Mouse (Mus musculus) hematopoietic stem cell, adult 5-6 weeks (primary cell): ENCODE data around the gene Ap1m2. TPM values are rescaled to one million over a fixed set of nuclear protein-coding genes. Genes with fewer than 3 reads are reported as not detected.
"Not testable (repeated sequence)": the region's sequence is repeated elsewhere in the genome, so short reads cannot be mapped to it uniquely, and the experiment has no call there.

Experiments
- ATAC-seq, 2 experiments: fragments of 125-278 bp in 1 of 2; replicated peaks in 1 of 2; 2 replicates each; pipeline ENCODE4 v1.8.0; 2016 to 2017; ENCODE audit warnings: inconsistent platforms in 2 of 2, mild to moderate bottlenecking in 2 of 2, moderate number of reproducible peaks in 2 of 2, low read depth in 1 of 2, moderate TSS enrichment in 1 of 2; ENCODE audit not compliant: low FRiP score in 2 of 2, poor library complexity in 2 of 2, severe bottlenecking in 2 of 2, insufficient read depth in 1 of 2, low TSS enrichment in 1 of 2
- total RNA-seq: library from RNA; stranded (forward); fragments of 172-1452, 232-1000 nt; gene quantifications from 2 replicates; pipeline ENCODE4 v1.2.3, GENCODE M21; 2017

Ap1m2 gene
- total RNA-seq, 1 experiment from 2014 or later = not detected

DNA sequence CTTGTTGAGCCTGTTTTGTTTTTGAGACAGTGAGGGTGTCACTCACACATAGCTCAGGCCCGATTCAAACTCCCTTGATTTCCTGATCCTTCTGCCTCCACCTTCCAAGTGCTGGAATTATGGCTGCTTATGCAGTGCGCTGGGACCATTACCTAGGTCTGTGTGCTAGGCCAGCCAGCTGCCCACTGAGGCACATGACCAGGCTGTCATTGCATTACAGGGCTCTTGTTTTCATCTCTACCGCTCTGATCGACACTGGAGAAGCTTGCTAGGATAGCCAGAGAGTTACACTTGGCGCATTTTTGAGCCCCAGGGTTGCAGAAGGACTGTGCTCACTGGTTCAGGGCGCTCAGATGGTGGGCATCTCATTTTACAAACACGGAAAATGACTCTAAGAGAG is 442 bp downstream of the Ap1m2 start:
- ATAC-seq = no peak

DNA sequence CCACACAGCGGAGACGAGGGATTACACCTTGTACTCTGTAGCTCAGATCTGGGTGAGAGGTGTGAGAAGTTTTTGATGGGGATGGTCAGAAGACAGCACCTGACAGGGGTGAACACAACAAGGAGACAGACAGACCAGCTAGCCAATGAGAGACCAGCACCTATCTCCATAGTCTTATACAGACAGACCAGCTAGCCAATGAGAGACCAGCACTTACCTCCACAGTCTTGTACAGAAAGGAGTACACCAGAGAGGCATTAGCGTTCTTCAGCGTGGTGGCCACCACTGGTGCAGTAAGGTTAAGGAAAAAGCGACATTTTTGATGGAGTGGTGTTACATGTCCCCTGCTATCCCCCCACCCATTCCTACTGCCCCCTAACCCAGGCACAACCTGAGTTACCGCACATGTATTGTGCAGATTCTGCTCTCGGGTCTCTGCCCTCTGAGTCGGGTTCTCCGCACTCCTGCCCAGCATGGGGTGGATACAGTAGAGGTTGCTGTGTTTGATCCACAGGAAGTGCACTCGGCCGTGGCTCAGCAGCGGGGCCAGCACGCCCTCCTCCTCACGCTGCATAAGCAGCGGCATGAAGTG is 2.9 kb downstream of the Ap1m2 start:
- peak; percentile 80 to 85 for ATAC-seq

DNA sequence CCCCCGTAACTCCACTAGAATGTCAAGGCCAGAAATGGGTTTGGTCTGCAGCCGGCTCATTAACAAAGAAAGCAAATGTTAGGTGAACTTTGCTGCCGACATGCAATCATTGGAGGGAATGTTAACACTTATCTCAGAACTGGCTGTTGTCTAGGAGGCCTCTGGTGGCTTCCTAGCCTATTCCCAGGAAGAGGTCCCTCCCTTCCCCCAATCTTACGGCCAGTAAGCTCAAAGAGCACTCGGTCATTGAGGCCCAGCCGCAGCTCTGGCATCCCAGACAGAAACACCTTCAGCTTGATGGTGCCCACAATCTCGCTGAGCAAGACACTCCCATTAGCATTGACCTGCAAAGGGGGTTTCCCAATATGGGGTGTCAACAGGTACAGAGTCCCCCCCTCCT is 7.1 kb downstream of the Ap1m2 start:
- ATAC-seq = no peak

DNA sequence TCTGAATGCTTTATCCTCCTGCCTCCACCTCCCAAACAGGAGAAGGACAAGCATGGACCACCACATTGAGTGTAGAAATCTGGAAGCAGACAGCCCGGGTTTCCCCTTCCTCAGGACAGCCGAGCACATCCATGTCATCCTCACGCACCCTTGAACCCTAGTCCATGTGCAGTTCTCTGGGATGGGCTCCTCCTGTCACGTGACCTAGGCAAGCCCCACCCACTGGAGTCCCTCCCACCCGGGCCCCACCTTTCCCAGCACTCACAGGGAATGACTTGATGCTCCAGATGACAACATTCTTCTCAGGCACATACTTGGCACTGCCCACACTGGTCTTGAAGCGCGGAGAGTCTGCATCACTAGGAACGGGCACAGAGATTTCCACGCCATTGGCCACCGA is 13.1 kb downstream of the Ap1m2 start:
- ATAC-seq = no peak

DNA sequence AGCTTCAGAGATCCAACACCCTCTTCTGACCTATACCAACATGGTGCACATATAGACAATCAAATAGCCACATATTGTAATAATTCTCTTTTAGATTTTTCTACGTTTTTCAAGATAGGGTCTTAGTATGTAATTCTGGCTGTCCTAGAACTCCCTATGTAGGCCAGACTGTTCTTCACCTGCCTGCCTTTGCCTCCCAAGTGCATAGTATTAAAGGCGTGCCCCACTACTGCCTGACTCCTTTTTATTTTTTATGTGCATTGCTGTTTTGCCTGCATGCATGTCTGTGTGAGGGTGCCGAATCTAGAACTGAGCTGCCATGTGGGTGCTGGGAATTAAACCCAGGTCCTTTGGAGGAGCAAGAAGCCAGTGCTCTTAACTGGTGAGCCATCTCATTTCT is 19.9 kb downstream of the Ap1m2 start:
- no peak for ATAC-seq

DNA sequence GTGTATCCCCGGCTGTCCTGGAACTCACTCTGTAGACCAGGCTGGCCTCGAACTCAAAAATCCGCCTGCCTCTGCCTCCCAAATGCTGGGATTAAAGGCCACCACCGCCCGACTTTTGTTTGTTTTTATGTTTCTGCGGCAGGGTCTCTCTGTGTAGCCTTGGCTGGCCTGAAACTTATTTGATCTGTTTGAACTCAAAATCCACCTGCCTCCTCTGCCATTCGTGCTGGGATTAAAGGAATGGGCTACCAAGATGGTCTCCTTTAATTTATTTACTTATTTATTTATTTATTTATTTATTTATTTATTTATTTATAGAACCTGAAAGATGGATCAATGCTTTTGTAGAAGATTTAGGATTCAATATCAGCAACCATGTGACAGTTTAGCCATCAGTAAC is 20.3 kb downstream of the Ap1m2 start:
- ATAC-seq = not testable (repeated sequence)

DNA sequence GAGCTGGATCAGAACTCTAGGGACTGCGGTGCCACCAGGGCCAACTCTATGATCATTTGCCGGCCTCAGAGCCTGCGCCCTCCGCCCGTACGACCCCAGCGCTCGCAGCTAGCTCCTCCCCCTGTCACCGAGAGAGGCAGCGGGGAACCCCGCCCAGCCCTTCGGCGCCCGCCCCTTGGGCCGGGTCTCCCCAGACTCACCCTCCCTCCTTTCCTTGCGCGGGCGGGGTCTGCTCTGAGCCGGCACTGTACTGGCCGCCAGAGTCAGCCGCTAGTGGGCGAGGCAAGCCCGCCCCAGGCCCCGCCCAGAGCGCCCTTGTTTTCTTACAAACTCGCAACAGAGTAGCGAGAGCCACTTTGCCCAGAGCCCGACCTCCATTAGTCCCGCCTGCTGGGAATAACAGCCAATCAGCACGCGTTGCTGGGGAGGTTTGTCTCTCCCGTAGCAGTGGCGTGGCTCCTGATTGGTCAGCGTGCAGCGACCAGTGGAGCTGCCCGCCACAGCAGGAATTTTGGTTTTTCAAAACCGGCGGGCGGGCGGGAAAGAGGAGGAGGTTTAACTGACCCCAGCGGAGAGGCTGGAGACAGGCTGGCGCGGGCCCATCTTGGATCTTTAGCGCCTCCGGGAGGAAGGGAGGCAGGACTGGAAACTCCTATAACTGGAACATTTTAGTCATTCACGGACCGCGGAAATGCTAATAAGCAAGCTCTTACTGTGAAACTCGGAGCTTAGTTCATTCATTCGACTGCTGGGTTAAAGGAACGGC is 20.9 kb downstream of the Ap1m2 start, which contains the start of gene Cdkn2d:
Cdkn2d (minus strand) TSS at position 386 of the 766 bp plus-strand sequence.
- peak; percentile 80 to 82 for ATAC-seq

DNA sequence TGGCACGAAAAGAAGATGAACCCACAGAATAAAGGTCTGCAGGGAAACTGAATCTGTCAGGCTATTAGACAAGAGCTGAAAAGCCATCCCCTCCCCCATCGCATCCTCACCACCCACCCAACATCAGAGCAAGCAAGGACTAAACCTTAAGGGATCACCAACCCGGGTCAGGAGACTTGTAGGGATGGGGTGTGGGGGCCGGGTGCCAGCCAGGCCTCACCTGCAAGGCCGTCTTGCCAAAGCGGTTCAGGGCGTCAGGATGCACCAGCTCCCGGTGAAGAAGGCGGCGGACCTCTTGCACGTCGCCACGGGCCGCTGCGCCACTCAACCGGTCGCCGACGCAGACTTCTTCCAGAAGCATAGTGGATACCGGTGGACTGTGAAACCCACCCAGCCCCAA is 21.5 kb downstream of the Ap1m2 start:
- ATAC-seq = 0 out of 4 replicates have a peak, but pooled peaks of 1 of the 2 experiments have one; percentile 0

DNA sequence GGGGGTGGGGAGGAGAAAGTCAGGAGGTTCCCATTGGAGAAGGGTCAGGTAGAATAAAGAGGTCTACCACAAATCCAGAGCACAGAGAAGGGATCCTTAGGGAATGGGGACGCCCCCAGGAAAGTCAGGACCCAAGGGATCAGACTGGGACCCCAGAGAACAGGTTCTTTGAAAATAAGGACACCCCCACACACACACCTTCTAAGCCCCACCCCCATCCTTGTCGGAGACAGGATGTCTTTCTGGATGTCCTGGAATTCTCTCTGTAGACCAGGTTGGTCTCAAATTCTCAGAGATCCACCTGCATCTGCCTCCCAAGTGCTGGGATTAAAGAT is 22.8 kb downstream of the Ap1m2 start:
- no peak for ATAC-seq

DNA sequence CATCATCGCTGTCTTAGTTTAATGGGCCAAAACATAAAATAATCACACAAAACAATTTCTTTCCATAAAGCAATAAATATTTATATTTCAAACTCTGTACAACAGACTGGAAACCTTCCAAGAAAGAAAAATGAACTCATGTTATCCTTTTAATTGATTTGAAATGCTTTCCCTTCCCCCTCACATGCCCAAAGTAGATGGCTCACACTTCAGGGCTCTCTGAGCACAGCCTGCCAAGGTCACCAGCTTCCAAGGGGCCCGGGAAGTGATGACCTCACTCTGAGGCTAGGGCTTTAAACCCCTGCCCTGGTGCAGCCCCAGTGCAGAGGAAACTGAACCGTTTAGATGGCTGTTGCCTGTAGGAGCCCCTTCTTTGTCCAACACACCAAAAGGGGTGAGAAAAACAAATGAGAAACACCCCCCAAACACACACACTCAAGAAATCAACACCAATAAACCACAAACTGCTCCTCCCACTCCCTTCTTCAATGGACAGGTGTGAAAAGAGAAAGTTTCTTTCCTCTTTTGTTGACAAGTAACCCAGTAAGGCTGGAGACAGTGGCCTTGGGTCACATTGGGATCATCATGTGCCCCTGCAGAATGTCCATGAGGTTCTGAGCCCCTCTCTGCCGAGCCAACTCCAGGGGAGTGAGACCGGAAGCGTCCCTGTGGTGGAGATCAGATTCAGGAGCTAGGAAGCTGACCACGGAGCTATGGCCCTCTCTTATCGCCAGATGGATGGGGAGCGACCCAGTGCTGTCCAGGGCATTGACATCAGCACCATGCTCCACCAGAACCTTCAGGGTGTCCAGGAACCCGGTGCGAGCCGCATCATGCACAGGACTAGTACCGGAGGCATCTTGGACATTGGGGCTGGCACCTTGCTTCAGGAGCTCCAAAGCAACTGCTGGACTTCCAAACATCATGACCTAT is 23.5 kb downstream of the Ap1m2 start:
- ATAC-seq = no peak

DNA sequence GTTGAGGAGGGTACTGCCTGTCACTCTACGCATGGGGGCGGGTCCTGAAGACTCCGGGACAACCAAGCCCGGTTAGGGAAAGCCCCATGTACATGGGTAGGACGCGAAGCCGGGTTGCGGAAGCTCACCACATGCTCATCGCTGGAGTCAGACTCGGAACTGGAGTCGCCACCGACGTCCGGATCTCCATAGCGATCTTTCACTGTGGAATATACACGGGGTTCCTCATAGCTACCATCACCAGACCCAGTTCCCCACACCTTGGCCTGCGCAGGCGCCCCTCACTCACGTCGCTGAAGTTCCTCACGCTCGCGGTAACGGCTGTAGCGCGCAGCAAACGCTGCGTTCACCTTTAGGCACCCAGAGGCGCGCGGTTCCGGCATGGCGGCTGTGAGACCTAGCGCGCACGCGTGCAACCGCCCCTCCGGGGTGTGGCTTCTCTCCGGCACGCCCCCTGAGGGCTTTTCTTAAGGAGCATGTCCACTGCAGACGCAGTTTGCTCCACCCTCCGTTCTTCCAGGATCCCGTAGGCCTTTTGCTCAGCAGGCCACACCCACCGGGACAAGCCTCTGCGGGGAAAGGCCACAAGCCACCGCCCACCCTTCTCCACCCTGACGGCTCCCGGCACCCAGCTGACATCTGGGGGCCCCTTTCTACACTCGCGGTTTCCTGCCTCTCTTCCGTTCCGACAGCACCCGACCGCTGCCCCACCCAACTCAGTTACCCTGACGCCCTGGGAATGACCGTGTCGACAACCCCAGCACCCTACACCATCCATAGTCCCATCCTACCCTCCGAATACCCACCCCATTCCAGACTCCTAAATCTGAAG is 24.4 kb downstream of the Ap1m2 start, which contains the start of gene Kri1:
Kri1 (minus strand) TSS at position 399 of the 832 bp plus-strand sequence.
- peak; percentile 73 to 77 for ATAC-seq

DNA sequence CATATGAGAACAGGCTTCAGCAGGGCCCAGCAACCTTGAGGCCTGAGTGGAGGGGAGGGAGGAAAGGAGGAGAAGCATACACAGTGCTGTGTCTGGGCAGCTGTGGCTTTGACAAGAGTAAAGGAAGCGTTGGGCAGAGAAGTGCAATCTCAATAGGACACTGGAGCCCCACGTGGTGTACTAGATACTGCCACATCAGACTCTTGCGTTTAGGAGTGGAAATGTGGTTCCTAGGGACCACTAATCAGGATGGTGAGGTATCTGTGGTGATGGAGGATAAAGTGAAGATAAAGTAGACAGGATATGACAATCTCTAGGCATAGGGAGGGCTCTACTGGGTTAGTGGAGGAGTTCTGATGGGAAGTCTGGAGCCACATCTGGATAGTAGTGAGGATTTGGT is 25.4 kb downstream of the Ap1m2 start:
- no peak for ATAC-seq

DNA sequence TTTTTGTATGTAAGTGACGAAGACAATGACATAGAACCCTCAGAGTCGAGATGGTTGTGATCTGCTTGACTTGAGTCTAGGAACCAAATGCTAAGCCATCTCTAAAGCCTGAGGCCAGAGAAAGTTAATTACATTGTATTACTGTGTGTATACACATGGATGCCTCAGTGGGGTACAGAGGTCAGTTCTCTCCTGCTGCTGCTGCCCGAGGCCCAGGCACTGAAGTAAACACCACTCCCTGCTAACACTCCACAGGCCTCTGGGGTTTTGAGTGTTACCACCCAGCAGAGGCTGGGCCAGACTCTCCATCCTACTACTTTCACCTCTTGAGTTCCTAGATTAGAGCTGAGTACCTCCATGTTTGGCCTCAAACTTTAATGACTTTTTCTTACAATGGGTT is 28.1 kb downstream of the Ap1m2 start:
- no peak for ATAC-seq

DNA sequence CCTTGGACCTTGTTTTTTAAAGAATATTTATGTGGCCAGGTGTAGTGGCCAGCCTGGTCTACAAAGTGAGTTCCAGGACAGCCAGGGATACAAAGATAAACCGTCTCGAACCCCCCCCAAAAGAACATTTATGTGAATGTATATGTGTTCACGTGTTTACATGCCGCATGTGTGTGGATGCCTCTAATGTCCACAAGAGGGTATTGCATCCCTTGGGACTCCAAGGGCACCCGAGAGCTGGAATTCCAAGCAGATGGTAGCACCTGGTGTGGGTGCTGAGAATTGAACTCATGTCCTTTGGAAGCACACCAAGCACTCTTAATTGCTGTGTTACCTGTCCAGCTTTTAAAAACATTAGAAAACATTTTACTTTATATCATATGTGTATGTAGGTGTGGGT is 28.5 kb downstream of the Ap1m2 start:
- ATAC-seq = no peak

DNA sequence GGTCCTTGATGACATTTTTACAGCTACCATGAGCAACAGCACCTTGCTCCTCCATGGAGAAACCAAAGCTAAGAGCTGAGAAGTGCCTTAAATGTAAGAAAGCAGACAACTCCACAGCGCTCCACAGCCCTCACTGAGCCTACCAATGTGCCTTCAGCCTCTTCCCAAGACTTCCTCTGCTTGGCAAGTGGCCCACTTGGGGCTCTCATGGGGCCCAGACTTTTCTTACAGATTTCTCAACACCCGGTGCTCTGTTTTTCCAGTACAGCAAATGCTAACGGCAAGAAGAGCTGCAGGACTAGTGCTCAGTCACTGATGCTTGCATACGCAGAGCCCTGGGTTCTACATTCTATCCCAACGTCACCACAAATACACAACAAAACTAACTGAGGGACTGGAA is 34.4 kb downstream of the Ap1m2 start:
- ATAC-seq = no peak

DNA sequence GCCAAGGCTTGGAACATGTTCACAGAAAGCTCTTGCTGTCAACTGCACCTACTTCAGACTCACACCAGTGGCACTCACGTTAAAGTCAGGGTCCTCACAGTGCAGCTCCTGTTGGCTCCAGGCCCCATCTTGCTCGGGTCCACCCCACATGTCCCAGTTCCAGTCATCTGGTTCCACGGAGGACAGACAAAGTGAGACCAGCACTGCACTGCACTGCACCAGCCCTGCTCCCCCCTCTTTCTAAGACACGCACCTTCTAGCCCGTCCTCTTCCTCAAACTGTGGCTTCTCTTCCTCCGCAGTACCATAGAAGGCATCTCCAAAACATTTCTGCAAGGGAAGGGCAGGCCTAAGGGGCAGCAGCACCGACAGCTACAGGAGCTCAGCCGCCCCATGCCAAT is 35.8 kb downstream of the Ap1m2 start:
- no peak for ATAC-seq

DNA sequence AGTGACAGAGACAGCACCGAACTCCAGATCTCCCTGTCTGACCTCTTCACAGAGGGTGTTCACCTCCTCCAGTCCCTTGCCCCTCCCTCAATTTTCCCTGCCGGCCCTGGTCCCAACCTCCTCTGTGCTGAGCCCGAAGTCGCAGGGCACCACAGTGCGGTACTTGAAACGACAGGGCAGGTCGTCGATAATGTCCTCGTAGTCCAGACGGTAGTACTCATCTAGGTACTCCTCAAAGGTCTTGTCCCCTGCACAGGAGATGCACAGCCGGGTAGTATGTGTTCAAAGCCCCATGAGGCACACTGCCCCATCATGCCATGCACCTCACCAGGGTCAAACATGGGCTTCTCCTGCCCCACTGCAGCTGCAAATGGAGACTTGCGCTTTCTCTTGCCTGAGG is 36.4 kb downstream of the Ap1m2 start:
- ATAC-seq = no peak
